In the genomic region with DNA sequence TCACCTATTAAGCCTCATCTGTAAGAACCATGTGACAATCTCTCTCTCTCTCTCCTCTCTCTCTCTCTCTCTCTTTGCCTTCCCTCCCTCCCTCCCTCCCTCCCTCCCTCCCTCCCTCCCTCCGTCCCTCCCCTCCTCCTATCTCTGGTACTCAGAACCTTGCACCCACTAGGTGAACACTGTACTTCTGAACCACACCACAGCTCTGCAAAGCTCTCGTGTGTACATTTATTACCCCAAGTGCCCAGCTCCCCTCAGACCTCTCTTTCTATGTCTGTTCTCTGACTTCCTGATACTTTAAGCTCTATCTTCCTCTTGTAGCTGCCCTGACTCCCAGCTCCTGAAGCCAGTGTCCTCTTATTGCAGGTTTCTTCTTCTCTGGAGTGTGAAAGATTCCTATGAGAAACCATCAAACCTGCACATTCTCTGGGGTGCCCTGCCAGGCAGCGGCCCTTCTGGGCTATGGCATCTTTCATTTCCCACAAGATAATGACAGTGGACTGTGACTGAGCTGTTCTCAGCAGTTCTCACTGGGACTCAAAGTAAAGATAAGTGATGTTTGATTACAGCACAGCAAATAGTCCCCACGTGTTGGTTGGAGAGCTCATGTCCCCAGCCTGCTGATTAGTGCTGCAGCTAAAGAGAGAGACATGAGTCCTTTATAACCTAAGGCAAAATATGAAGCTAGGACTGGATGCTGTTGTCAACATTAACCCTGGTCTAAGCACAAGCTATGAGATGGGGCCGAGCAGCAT, we compare ENCODE assay signal across 26 mouse cellular contexts.
"Had no signal": no experiment of that assay in that cellular context is flagged by ENCODE, and none has a peak within 500 bp of the region (broad histone marks: within the 10 kb centered on the region; RNA-seq: fewer than 3 reads in every experiment).

No protein-coding gene starts in this region.

- H3K36me3 ChIP-seq: heart, embryonic 13.5 days; heart, embryonic 15.5 days; hindbrain, embryonic 10.5 days; hindbrain, embryonic 12.5 days; kidney, embryonic 15.5 days; limb, embryonic 10.5 days; limb, embryonic 12.5 days; liver, embryonic 12.5 days had no signal

- H3K27me3 ChIP-seq: heart, embryonic 13.5 days; hindbrain, embryonic 12.5 days; kidney, embryonic 15.5 days; limb, embryonic 12.5 days; liver, embryonic 12.5 days had no signal

- H3K9ac ChIP-seq: heart, embryonic 13.5 days; heart, embryonic 15.5 days; hindbrain, embryonic 12.5 days; hindbrain, embryonic 14.5 days; kidney, embryonic 15.5 days; limb, embryonic 12.5 days; liver, embryonic 12.5 days; liver, embryonic 14.5 days had no signal

- H3K27ac ChIP-seq: gastrocnemius, adult 2 months; heart, adult 2 months; heart, embryonic 13.5 days; heart, embryonic 15.5 days; hindbrain, embryonic 10.5 days; hindbrain, embryonic 12.5 days; hindbrain, embryonic 14.5 days; kidney, embryonic 15.5 days; kidney, postnatal 0 days; left cerebral cortex, adult 2 months; limb, embryonic 10.5 days; limb, embryonic 12.5 days; liver, embryonic 12.5 days; liver, embryonic 14.5 days had no signal

- ATAC-seq: hindbrain, embryonic 16.5 days; inflammation-experienced regulatory T-cells, adult 6 months; liver, embryonic 12.5 days had no signal

- DNase-seq: gastrocnemius, adult 2 months; gastrocnemius, postnatal 10 days; gastrocnemius, postnatal 25 days; heart, adult 2 months; heart, postnatal 10 days; heart, postnatal 4 days; kidney, adult 11 months; kidney, adult 2 months; kidney, adult 9 months; kidney, postnatal 14 days; kidney, postnatal 36 days had no signal

- H3K4me2 ChIP-seq: heart, embryonic 11.5 days; heart, embryonic 13.5 days; heart, embryonic 15.5 days; hindbrain, embryonic 12.5 days; hindbrain, embryonic 14.5 days; kidney, embryonic 15.5 days; limb, embryonic 12.5 days; liver, embryonic 12.5 days had no signal

- H3K4me1 ChIP-seq: hindbrain, embryonic 10.5 days; kidney, embryonic 15.5 days; limb, embryonic 10.5 days; limb, embryonic 12.5 days; liver, embryonic 12.5 days had no signal

- H3K4me3 ChIP-seq: gastrocnemius, adult 2 months; heart, adult 2 months; heart, embryonic 13.5 days; heart, embryonic 15.5 days; hindbrain, embryonic 10.5 days; hindbrain, embryonic 12.5 days; kidney, embryonic 15.5 days; left cerebral cortex, adult 2 months; limb, embryonic 10.5 days; limb, embryonic 12.5 days; liver, embryonic 12.5 days had no signal

- H3K9me3 ChIP-seq: heart, embryonic 15.5 days; kidney, embryonic 15.5 days; limb, embryonic 10.5 days; liver, embryonic 12.5 days had no signal
